Mouse (Mus musculus) urinary bladder, postnatal 4 days (tissue): ENCODE measurements around the gene Agap3.

Source experiments
- DNase-seq, 2 experiments: peaks; one replicate each; pipeline ENCODE4 v3.0.0; 2021 to 2022; ENCODE audit warnings: low spot score in 2 of 2

The Agap3 gene

DNA sequence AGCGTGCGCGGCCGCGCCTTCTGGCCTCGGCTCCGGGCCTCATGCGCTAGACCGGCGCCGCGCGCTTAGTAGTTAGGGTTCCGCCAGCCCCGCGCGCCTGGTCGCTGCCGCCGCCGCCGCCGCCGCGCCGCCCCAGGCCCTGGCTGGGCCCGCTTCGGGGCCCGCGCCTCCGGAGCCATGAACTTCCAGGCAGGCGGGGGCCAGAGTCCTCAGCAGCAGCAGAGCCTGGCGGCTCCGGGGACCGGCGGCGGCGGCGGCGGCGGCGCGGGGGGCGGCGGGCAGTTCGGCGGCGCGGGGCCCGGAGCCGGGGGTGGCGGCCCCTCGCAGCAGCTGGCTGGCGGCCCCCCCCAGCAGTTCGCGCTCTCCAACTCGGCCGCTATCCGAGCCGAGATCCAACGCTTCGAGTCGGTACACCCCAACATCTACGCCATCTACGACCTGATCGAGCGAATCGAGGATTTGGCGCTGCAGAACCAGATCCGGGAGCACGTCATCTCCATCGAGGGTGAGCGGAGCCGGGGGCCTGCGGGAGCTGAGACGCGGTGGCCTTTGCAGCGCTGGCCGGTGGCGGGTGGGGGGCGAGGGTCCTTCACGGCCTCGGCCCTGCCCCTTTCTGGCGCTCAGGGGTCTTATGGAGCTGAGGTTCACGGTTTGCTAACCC, at the start of gene Agap3:
Gene Agap3 (plus strand): TSS at position 148 of the 661 bp plus-strand sequence.
- no peak for DNase-seq

DNA sequence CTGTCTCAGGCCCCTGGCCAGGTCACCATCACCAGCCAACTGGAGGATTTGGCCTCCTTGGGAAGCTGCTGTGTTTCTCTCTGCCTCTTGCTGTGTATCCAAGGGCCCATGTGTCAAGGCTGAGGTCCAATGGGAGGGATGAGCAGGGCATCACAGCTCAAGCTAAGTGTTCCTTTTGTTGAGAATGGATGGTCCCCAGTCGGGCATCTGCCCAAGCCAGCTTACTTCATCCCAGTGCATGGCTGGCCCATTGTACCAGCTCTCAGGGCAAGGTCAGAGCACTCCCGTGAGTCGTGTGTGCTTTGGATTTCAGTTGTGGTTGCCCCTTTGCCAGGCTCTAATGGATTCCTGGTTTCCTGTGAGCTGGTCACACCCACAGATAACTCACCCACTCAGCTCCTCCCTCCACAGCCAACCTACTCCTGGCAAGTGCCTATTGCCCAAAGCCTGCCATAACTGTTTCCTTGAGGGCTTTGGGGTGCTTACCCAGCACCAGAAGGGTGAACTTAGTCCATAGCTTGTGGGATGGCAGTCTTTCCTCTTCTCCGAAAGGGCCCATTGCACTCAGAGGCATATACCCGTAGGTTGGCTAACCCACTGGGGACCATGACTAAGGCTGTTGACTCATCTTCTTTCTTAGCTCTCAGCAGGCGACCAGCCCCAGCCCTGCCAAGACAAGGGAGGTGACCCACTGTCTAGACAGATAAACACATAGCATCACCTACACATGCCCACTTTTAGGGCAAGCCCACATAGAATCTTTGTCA, 47.2 kb upstream of the Agap3 start:
- DNase-seq = no peak

DNA sequence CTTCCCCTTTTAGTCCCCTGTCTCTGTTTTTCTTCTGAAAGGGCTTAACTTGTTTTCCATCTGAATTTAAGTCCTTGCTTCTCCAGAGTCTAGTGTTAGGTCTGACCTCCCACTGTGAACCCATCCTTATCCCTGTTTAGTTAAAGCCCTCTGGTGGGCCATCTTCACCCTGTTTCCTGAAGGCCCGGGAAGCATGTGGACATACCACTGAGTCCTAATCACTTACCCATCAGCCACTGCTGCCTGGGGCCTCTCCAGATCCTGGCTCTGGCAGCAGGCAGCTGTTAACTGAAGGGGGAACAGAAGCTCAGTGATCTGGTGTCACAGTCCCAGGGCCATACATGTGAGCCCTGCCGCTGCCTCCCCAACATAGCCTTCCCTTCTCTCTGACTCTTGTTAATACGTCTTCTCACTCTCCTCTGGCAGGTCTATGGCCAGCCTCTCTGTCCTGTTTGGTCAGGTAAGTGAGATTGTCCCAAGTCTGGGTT, 46.5 kb upstream of the Agap3 start:
- DNase-seq = no peak

DNA sequence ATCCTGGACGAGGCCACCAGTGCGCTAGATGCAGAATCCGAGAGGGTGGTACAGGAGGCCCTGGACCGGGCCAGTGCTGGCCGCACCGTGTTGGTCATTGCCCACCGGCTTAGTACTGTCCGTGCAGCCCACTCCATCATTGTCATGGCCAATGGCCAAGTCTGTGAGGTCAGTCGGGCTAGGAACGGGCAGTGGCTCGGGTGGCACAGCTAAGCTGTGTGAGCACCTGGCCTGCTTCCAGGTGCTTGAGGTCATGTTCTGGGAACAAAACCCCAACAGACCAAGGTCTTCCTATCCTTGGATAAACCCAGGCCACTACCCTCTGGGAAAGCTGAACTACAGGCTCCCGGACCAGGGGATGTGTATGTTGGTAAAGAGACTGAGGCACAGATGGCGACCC, 43.3 kb upstream of the Agap3 start:
- no peak for DNase-seq

DNA sequence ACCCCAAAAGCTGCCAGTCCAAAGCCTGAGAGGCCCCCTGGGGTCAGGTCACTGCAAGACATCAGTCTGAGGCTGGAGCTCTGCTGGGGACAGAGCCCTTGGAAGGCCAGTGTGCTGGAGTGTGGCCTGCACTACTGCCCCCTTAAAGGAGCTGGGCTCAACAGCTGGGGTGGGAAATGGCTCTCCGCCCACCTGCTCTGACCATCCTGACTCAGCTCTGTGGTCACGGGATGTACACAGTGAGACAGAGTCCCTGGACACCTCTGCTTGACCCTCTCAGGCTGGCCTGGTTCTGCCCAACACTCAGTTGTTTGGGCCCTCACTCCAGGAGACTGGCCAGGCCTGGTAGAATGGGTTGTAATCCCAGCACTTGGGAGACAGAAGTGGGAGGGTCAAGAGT, 42.5 kb upstream of the Agap3 start:
- DNase-seq = no peak

DNA sequence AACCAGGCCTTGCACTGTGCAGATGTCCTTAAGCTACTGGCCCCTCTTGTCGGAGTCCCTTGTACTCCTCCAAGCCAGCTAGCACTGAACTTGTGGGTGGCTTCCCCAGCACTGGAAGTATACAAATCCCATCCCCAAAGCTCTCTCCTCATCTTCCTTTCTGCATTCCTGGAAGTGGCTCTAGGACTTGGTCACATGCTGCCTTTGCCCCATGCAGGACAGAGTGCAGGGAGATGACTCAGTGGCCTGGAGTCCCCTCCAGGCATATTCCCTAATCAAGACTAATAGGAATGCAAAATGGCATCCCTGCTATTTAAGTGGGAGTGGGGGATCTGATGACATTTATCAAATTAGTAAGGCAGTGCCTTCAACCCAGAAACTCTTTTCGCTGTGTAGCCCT, 39.9 kb upstream of the Agap3 start:
- no peak for DNase-seq

DNA sequence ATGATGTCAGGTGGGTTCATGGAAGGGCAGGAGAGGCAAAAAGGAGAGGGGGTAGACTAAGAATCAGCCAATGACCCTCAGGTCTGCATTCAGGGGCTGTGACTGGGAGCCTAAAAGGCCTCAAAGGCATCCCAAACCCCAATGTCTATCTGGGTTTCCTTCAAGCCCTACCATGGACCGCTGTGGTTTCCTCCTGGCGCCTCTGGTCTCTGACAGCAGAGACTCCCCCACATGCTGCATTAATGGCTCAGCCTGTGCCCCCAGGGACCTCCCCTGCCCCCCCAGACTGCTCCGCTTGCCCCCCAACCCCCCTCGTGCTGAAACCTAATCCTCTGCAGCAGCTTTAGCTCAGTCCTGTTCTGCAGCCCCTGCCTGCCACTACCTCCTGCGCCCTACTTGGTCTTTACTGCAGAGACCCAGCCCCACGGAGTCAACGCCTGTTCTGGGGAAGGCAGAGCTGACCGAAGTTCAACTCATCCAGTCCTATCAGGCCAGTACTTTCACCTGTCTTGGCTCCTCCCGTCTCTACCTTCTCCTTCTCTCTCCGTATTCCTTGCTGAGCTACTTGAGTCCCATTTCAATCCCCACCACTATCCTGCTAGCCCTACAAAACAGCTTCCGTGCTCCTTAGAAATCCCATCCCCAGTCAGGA, 38.8 kb upstream of the Agap3 start, which contains the start of gene Asic3:
Gene Asic3 (plus strand): TSS at position 351 of the 652 bp plus-strand sequence.
- DNase-seq = no peak

DNA sequence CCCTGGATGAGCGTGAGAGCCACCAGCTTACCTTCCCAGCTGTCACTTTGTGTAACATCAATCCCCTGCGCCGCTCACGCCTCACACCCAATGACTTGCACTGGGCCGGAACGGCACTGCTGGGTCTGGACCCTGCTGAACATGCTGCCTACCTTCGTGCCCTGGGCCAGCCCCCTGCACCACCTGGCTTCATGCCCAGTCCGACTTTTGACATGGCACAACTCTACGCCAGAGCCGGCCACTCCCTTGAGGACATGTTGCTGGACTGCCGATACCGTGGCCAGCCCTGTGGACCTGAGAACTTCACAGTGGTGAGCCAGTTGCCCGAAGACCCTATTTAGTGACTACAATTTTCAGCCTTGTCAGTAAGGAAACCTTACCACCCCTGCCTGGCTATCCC, 38.0 kb upstream of the Agap3 start:
- DNase-seq = no peak

DNA sequence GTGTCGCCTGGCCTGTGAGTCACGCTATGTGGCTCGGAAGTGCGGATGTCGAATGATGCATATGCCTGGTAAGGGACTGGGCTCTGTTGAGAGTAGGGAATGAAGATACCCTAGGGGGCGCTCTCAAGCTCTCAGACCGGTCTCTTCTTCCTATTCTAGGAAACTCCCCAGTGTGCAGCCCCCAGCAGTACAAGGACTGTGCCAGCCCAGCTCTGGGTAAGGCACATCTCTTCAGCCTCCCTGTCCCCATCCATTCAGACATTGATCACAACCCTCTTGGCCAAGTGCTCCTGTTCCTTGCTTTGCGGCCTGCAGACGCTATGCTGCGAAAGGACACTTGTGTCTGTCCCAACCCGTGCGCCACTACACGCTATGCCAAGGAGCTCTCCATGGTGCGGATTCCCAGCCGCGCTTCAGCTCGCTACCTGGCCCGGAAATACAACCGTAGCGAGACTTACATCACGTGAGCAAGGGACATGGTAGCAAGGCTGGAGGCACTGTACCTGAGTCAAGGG, 35.7 kb upstream of the Agap3 start:
- DNase-seq = peak in 1 of 2 experiments; percentile 40

DNA sequence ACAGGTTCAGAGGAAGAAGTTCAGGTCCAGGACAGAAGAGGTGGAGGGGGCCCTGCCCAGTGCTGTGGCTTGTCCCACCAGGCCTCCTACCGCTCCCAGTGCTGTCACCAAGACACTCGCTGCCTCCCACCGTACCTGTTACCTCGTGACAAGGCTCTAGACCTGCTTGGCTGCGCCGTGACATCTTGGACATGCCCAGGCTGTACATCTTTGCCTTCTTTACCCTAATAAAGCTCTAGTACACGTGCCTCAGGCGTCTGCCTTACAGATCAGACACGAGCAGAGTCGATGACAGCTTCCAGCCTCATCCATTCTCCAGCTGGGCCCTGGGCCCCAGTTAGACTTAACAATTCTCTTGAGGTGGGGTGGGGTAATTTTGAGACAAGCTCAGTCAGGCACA, 34.4 kb upstream of the Agap3 start:
- DNase-seq = no peak

DNA sequence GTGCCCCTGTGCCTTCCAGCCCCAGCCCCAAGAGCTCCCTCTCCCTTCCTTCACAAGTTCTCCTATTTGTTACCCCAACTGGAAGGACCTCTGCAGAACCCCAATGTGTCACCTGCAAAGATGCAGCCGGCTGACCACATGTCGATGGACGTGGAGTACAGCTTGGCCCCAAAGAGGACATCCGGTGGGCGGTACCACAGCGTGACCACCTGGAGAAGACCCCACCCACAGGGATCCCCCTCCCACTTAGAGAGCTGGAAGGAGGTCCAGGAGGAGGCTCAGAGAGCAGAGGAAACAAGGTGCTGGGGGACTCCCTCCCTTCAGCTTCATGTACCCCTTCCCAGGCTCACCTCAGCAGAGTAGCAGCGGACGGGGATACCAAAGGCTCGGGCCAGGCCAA, 31.6 kb upstream of the Agap3 start:
- DNase-seq = no peak

DNA sequence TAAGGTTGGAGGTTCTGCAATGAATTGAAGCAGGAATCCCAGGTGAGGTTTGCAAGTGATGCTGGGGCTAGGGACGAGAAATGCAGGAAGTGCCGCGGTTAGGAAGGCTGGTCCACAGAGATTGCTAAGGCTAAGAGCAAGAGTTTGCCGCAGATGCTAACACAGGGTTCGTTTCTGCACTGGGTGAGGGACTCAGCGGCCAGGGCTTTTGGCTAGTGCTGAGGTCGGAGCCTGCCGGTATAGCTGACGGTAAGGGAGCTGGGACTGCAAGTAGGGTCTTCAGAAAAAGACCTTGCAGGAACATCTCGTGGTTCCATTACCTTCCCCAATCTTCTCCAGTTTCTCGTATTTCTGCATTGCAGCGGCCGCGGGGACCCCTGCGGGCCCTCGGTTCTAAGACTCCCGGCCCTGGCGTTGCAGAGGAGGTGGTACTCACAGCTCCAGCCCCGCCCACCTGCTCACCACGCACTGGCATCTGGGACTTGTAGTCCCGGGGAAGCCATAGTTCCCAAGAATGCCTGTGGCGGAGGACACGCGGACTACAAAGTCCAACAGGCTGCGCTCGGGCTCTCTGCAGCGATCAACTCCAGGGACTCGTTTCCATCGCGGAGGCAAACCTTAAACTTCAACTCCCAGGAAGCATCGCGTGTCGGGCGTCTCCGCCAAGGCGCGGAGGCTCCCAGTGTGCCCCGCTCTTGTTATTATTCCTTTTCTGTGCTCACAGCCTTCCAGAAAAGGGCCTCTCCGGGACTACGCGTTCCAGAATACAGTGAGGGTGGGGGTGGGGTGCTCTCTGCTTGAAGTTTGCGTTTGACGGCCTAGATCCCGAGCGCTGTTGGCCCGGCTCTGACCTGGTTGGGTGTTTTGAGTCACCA, 28.6 kb upstream of the Agap3 start, which contains the start of the genes Cdk5 and Slc4a2:
Gene Cdk5 (minus strand): TSS at position 402 of the 875 bp plus-strand sequence.
Gene Slc4a2 (plus strand): TSS at position 709 of the 875 bp plus-strand sequence.
- peak; percentile 97 to 98 for DNase-seq

DNA sequence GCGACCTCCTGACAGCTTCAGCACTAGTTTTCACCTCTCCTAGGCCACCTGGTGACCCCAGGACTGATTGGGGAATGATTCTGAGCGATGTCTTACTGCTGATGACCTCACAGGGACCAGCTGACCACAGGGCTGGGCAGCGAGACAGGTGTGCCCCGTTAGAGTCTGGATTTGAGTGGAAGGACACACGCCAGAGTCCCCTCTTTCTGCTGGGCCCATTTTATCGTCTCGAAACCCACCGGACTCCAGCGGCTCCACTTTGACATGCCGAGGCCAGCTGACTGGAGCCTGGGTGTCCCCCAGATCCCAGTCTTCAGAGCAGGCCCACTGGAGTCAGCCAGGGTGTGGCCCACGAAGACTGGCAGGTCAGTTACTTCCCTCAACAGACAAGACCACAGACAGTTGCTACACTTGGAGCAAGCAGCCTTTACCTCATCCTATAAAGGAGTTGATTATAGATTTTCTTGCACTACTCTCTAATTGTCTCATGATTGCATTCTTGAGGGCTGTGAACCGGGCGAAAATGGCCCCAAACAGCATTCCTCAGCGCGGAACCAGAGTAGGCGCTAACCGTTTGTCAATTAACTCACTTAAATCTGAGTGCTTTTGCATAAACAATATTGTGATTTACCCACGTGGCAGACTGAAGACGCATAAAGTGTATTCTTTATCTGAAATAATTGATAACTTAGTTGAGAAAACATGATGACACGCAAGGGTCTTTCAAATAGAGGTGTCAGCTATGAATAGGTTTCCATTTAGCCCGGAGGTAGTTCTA, 27.8 kb upstream of the Agap3 start:
- peak in 1 of 2 experiments; percentile 39 for DNase-seq

DNA sequence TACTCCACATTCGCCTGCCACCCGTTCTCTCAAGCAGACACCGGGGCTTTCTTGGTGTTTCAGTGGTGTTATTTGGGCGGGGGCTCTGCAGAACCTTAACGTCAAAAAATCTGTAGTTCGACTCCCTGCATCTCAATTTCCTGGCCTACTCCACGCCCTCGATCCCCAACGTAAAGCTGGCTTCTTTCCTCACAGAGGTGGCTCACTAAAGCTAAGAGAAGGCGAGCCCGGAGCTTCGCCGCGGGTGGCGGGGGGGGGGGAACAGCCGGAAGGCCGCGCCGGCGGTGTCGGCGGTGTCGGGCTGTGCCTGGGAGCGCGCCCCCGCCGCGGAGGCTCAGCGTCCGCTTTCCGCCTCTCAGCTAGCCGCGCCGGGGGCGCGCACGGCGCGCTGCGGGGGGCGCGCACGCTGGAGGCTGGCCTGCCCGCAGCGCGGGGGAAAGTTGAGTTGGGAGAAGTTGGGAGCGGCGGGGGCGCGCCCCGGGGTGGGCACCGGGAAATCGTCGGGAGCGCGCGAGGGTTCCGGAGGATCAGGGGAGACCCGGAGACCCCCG, 27.0 kb upstream of the Agap3 start:
- DNase-seq = peak; percentile 84 to 88

DNA sequence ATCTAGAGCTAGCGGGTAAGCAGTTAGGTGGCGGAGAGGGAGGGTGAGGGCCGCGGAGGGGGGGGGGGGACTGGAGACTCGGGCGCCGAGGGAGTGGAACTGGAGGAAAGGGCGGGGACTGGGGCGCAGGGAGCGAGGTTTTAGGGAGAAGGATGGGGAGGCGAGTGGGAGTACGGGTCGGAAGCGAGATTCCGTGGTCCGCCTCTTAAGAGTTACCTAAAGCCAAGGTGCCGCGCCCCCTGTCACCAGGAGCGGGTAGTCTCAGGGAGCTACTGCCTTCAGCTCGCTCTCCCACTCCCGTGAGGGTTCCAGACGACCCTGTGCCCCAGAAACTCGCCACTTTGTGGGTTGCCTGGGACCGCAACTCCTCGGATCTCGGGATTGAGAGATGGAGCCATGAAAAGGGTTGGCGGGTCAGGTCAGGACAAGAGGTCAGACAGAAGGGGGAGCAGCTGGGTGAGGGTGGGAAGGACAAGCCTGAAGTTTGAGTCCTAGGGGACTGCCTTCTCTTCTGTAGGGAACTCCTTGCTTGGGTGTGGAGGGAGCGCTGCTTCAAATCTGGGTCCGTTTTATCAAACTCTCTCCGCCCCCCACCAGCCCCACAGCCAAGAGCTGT, 26.4 kb upstream of the Agap3 start:
- peak in 1 of 2 experiments; percentile 66 for DNase-seq

DNA sequence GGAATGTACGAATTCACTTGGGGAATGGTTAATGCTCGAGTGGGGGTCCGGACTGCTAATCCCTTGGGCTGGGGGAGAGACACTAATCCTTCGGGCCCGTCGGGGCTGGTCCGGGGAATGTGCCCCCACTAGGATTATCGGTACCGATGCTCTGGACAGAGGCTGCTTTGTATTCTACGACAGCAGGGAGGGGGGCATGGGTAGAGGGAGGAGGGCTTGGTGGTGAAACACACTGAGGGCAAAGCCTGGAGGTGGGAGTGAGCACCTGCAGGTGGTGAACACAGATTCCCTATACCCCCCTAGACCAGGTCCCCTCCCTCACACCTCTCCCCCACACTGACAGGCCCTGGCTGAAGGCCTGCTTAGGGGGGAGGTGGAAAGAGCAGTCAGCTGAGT, 25.9 kb upstream of the Agap3 start:
- DNase-seq = no peak

DNA sequence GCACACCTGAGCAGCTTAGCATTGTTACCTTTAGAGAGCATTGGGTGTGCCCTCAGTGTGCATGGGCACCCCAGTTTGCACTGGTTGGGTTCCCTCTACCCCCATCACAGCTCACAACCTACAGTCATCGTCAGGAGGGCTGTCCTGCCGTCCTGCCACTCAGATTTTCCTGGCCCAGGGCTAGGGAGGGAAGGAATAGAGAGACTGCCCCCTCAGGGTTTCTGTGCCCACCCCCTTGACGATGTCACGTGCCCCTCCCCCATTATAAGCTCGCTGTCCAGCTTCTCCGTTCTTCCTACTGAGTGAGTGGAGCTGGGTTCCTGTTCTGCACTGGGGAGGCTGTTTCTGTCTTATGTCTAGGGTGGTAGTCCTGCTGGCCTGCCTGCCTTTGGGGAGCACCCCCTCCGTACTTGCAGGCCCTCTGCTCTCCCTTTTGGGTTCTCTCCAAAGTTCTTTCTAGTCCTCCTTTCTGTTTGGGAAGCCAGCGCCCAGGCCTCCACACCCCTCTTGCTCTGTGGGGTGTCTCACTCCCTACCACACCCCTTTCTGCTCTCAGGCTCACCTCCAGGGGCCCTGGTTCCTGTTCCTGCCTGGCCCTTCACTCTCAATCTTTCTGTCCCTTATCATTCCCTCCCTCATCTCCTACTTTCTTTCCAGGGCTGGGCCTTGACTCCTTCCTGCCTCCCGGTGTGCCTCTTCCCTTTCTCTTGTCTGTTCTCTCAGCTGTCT, 25.3 kb upstream of the Agap3 start:
- DNase-seq = no peak

DNA sequence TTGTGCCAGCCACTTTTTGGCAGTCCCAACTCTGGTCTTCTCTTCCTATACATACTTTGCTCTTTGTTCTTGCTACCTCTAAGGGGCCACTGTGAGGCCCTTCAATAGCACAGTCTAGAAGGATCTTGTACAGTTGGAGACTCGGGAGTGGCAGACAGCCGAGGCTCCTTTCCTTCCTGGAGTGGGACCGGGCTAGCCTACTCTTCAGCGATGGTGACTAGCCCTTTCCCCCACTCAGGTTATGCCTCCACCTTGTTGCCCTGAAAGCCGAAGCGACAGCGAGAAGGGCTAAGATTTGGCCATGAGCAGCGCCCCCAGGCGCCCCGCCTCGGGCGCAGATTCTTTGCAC, 24.7 kb upstream of the Agap3 start:
- DNase-seq = no peak

DNA sequence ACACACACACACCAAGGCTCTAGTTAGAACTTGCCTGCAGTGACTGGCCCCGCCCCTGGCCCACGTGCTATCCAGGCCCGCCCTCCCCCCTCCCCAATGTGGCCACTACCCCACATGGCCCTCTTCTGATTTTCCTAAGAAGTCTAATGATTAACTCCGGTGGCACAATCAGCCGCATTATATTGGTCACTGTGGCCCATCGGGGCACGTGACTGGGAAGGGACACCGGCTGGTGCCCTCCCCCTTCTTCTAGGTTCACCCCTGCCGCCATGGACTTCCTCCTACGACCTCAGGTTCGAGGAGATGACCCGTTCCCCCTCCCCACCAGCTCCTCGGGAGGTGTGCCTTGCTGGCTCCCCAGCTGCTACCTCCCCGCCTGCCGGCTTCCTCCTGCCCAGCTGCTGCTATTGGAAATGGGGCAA, 24.0 kb upstream of the Agap3 start:
- DNase-seq = no peak
